Mouse (Mus musculus): Measurements from ENCODE around the gene Obp2a. TPM values are rescaled to one million over a fixed set of nuclear protein-coding genes. Genes with fewer than 3 reads are reported as not detected.
"Not testable (repeated sequence)": the region's sequence is repeated elsewhere in the genome, so short reads cannot be mapped to it uniquely, and the experiment has no call there.

Gene Obp2a
- polyA plus RNA-seq, 1 experiment from 2014 or later: not detected

- WGBS: 65% methylated on average over 2 of the region's 2 CpGs
- no peak for DNase-seq (ENCODE audit: low spot score)
Observed at GRCm38 (mm10) chr2:25733199-25733930, 33.5 kb downstream of the Obp2a start.

GRCm38 (mm10) chr2:25736709-25737108 lies 36.9 kb downstream of the Obp2a start, which contains the start of gene Obp2b:
Gene Obp2b (plus strand): TSS chr2:25737009.
- H3K36me3 ChIP-seq (ENCODE audit: control insufficient read depth, insufficient read depth, low read length); H3K4me3 ChIP-seq (ENCODE audit: low read depth, low read length); H3K4me1 ChIP-seq (replicated peaks; ENCODE audit: control insufficient read depth, insufficient read depth, low read length); H3K27ac ChIP-seq (ENCODE audit: low read depth, low read length); DNase-seq (ENCODE audit: low spot score); H3K27me3 ChIP-seq (ENCODE audit: control insufficient read depth, insufficient read depth, low read length); ATAC-seq (replicated peaks; ENCODE audit: low FRiP score); H3K4me2 ChIP-seq (ENCODE audit: low read depth, low read length, severe bottlenecking); H3K9ac ChIP-seq (ENCODE audit: low read length); H3K9me3 ChIP-seq (ENCODE audit: control insufficient read depth, low read length): not testable (repeated sequence)
- 87% methylated on average over 3 of the region's 3 CpGs for WGBS

More at GRCm38 (mm10) chr2:25733199-25733930, 33.5 kb downstream of the Obp2a start:
- no peak for ATAC-seq (replicated peaks; ENCODE audit: low FRiP score)
- Histone ChIP-seq H3K4me3 (ENCODE audit: low read depth, low read length) (no peak overlapping the region), H3K9me3 (ENCODE audit: control insufficient read depth, low read length) (no peaks in the 10 kb centered on the region), H3K36me3 (ENCODE audit: control insufficient read depth, insufficient read depth, low read length) (no peaks in the 10 kb centered on the region), H3K27me3 (ENCODE audit: control insufficient read depth, insufficient read depth, low read length) (no peaks in the 10 kb centered on the region), H3K4me1 (replicated peaks; ENCODE audit: control insufficient read depth, insufficient read depth, low read length) (no peaks in the 10 kb centered on the region), H3K9ac (ENCODE audit: low read length) (no peak overlapping the region), H3K27ac (ENCODE audit: low read depth, low read length) (no peak overlapping the region), H3K4me2 (ENCODE audit: low read depth, low read length, severe bottlenecking) (no peak overlapping the region)

GRCm38 (mm10) chr2:25741671-25742070 lies 41.8 kb downstream of the Obp2a start:
- ATAC-seq (replicated peaks; ENCODE audit: low FRiP score): no peak
- 70% methylated on average over 1 of the region's 1 CpGs for WGBS
- no peaks in the 10 kb centered on the region for H3K27me3 ChIP-seq (ENCODE audit: control insufficient read depth, insufficient read depth, low read length)

More at GRCm38 (mm10) chr2:25741671-25742070, 41.8 kb downstream of the Obp2a start:
- no peak overlapping the region for H3K4me3 ChIP-seq (ENCODE audit: low read depth, low read length)
- no peaks in the 10 kb centered on the region for H3K9me3 ChIP-seq (ENCODE audit: control insufficient read depth, low read length)
- no peak for DNase-seq (ENCODE audit: low spot score)
- H3K9ac ChIP-seq (ENCODE audit: low read length): no peak overlapping the region
- H3K36me3 ChIP-seq (ENCODE audit: control insufficient read depth, insufficient read depth, low read length): no peaks in the 10 kb centered on the region
- H3K4me2 ChIP-seq (ENCODE audit: low read depth, low read length, severe bottlenecking): no peak overlapping the region
- H3K4me1 ChIP-seq (replicated peaks; ENCODE audit: control insufficient read depth, insufficient read depth, low read length): no peaks in the 10 kb centered on the region
- H3K27ac ChIP-seq (ENCODE audit: low read depth, low read length): no peak overlapping the region

Other genes starting within 250 kb of the Obp2a start
- 0.61 and 0.77 TPM in 2 replicates for gene Clic3, start 243.2 kb upstream of the Obp2a start, polyA plus RNA-seq (2014; fragmentation: Nextera tagmentation; extraction: Ambion mirVana)
- gene Paxx, start 238.9 kb upstream of the Obp2a start, polyA plus RNA-seq (2014; fragmentation: Nextera tagmentation; extraction: Ambion mirVana): 22.9 and 24.2 TPM in 2 replicates
- gene Ptgds, start 230.0 kb upstream of the Obp2a start, polyA plus RNA-seq (2014; fragmentation: Nextera tagmentation; extraction: Ambion mirVana): 0.69 and 0.73 TPM in 2 replicates
- gene Lcn12, start 206.1 kb upstream of the Obp2a start, polyA plus RNA-seq (2014; fragmentation: Nextera tagmentation; extraction: Ambion mirVana): not detected in 2 replicates
- gene Fbxw5, start 199.3 kb upstream of the Obp2a start, polyA plus RNA-seq (2014; fragmentation: Nextera tagmentation; extraction: Ambion mirVana): 96.1 and 102 TPM in 2 replicates
- 5.5 and 5.9 TPM in 2 replicates for gene C8g, start 198.3 kb upstream of the Obp2a start, polyA plus RNA-seq (2014; fragmentation: Nextera tagmentation; extraction: Ambion mirVana)
- gene Traf2, start 153.1 kb upstream of the Obp2a start, polyA plus RNA-seq (2014; fragmentation: Nextera tagmentation; extraction: Ambion mirVana): 37.2 and 40.1 TPM in 2 replicates
- gene Edf1, start 142.2 kb upstream of the Obp2a start, polyA plus RNA-seq (2014; fragmentation: Nextera tagmentation; extraction: Ambion mirVana): 353 and 371 TPM in 2 replicates
- 1.3 and 5.0 TPM in 2 replicates for gene Mamdc4, start 125.2 kb upstream of the Obp2a start, polyA plus RNA-seq (2014; fragmentation: Nextera tagmentation; extraction: Ambion mirVana)
- gene Phpt1, start 124.8 kb upstream of the Obp2a start, polyA plus RNA-seq (2014; fragmentation: Nextera tagmentation; extraction: Ambion mirVana): 144 and 164 TPM in 2 replicates
- 0.28 and 0.69 TPM in 2 replicates for gene Ajm1, start 118.3 kb upstream of the Obp2a start, polyA plus RNA-seq (2014; fragmentation: Nextera tagmentation; extraction: Ambion mirVana)
- gene Rabl6, start 91.5 kb upstream of the Obp2a start, polyA plus RNA-seq (2014; fragmentation: Nextera tagmentation; extraction: Ambion mirVana): 77.1 and 81.5 TPM in 2 replicates
- gene Ccdc183, start 82.4 kb upstream of the Obp2a start, polyA plus RNA-seq (2014; fragmentation: Nextera tagmentation; extraction: Ambion mirVana): 0.13 and 0.21 TPM in 2 replicates
- gene Tmem141, start 78.0 kb upstream of the Obp2a start, polyA plus RNA-seq (2014; fragmentation: Nextera tagmentation; extraction: Ambion mirVana): 12.6 and 17.9 TPM in 2 replicates
- 0.95 and 0.97 TPM in 2 replicates for gene Fcna, start 72.0 kb upstream of the Obp2a start, polyA plus RNA-seq (2014; fragmentation: Nextera tagmentation; extraction: Ambion mirVana)
- gene Lcn8, start 46.9 kb upstream of the Obp2a start, polyA plus RNA-seq (2014; fragmentation: Nextera tagmentation; extraction: Ambion mirVana): not detected in 2 replicates
- not detected in 2 replicates for gene Lcn5, start 42.1 kb upstream of the Obp2a start, polyA plus RNA-seq (2014; fragmentation: Nextera tagmentation; extraction: Ambion mirVana)
- not detected in 2 replicates for gene Lcn6, start 23.3 kb upstream of the Obp2a start, polyA plus RNA-seq (2014; fragmentation: Nextera tagmentation; extraction: Ambion mirVana)
- gene Lcn10, start 17.3 kb upstream of the Obp2a start, polyA plus RNA-seq (2014; fragmentation: Nextera tagmentation; extraction: Ambion mirVana): not detected in 2 replicates
- 68.5 and 71.2 TPM in 2 replicates for gene Bmyc, start 6.7 kb downstream of the Obp2a start, polyA plus RNA-seq (2014; fragmentation: Nextera tagmentation; extraction: Ambion mirVana)
- gene Obp2b, start 37.0 kb downstream of the Obp2a start, polyA plus RNA-seq (2014; fragmentation: Nextera tagmentation; extraction: Ambion mirVana): not detected in 2 replicates
- gene Lcn3, start 65.5 kb downstream of the Obp2a start, polyA plus RNA-seq (2014; fragmentation: Nextera tagmentation; extraction: Ambion mirVana): not detected in 2 replicates
- not detected in 2 replicates for gene Lcn11, start 77.0 kb downstream of the Obp2a start, polyA plus RNA-seq (2014; fragmentation: Nextera tagmentation; extraction: Ambion mirVana)
- gene Gm13539, start 82.2 kb downstream of the Obp2a start, polyA plus RNA-seq (2014; fragmentation: Nextera tagmentation; extraction: Ambion mirVana): not detected in 2 replicates
- gene Glt6d1, start 115.8 kb downstream of the Obp2a start, polyA plus RNA-seq (2014; fragmentation: Nextera tagmentation; extraction: Ambion mirVana): not detected in 2 replicates
- gene Lcn9, start 123.1 kb downstream of the Obp2a start, polyA plus RNA-seq (2014; fragmentation: Nextera tagmentation; extraction: Ambion mirVana): not detected in 2 replicates
- not detected in 2 replicates for gene Sohlh1, start 147.2 kb downstream of the Obp2a start, polyA plus RNA-seq (2014; fragmentation: Nextera tagmentation; extraction: Ambion mirVana)
- 0.53 and 1.0 TPM in 2 replicates for gene Kcnt1, start 163.7 kb downstream of the Obp2a start, polyA plus RNA-seq (2014; fragmentation: Nextera tagmentation; extraction: Ambion mirVana)